Mouse (Mus musculus): ENCODE measurements around the gene Rnf220.
A peak's percentile ranks its signal among the peaks of the same experiment; 100 is the strongest.

Rnf220 gene

GRCm38 (mm10) chr4:117489566-117489965 is 7.3 kb downstream of the Rnf220 start:
- DNase-seq (ENCODE audit: low read depth, low spot score), result no peak

GRCm38 (mm10) chr4:117487471-117487870 is 9.4 kb downstream of the Rnf220 start:
- no peak for DNase-seq (ENCODE audit: low read depth, low spot score)

GRCm38 (mm10) chr4:117486188-117486587 is 10.7 kb downstream of the Rnf220 start:
- no peak for DNase-seq (ENCODE audit: low read depth, low spot score)

- no peak for DNase-seq (ENCODE audit: low read depth, low spot score)
These were observed 11.6 kb downstream of the Rnf220 start for GRCm38 (mm10) chr4:117485045-117485780.

- DNase-seq (ENCODE audit: low read depth, low spot score), result no peak
These were observed 12.4 kb downstream of the Rnf220 start for GRCm38 (mm10) chr4:117484256-117485044.

- DNase-seq (ENCODE audit: low read depth, low spot score), result no peak
These were observed 13.0 kb downstream of the Rnf220 start for GRCm38 (mm10) chr4:117483931-117484255.

GRCm38 (mm10) chr4:117482103-117482502 is 14.7 kb downstream of the Rnf220 start:
- no peak for DNase-seq (ENCODE audit: low read depth, low spot score)

GRCm38 (mm10) chr4:117480611-117481445 is 16.0 kb downstream of the Rnf220 start:
- DNase-seq (ENCODE audit: low read depth, low spot score), result no peak

GRCm38 (mm10) chr4:117479951-117480350 is 16.9 kb downstream of the Rnf220 start:
- DNase-seq (ENCODE audit: low read depth, low spot score), result no peak

- DNase-seq (ENCODE audit: low read depth, low spot score), result no peak
These were observed 18.7 kb downstream of the Rnf220 start for GRCm38 (mm10) chr4:117478101-117478673.

- DNase-seq (ENCODE audit: low read depth, low spot score), result no peak
These were observed 19.5 kb downstream of the Rnf220 start for GRCm38 (mm10) chr4:117477401-117477800.

GRCm38 (mm10) chr4:117476777-117477176 is 20.1 kb downstream of the Rnf220 start:
- DNase-seq (ENCODE audit: low read depth, low spot score), result no peak

- peak; percentile 29 for DNase-seq (ENCODE audit: low read depth, low spot score)
These were observed 20.5 kb downstream of the Rnf220 start for GRCm38 (mm10) chr4:117476355-117476754.

- DNase-seq (ENCODE audit: low read depth, low spot score), result peak; percentile 66
These were observed 22.9 kb downstream of the Rnf220 start for GRCm38 (mm10) chr4:117473985-117474354.

GRCm38 (mm10) chr4:117473291-117473984 is 23.4 kb downstream of the Rnf220 start:
- DNase-seq (ENCODE audit: low read depth, low spot score), result peak; percentile 46

- no peak for DNase-seq (ENCODE audit: low read depth, low spot score)
These were observed 27.4 kb downstream of the Rnf220 start for GRCm38 (mm10) chr4:117469471-117469870.

GRCm38 (mm10) chr4:117467936-117468335 is 28.9 kb downstream of the Rnf220 start:
- DNase-seq (ENCODE audit: low read depth, low spot score), result no peak

GRCm38 (mm10) chr4:117449151-117449550 is 47.7 kb downstream of the Rnf220 start:
- no peak for DNase-seq (ENCODE audit: low read depth, low spot score)

GRCm38 (mm10) chr4:117447926-117448325 is 48.9 kb downstream of the Rnf220 start:
- DNase-seq (ENCODE audit: low read depth, low spot score), result no peak

- DNase-seq (ENCODE audit: low read depth, low spot score), result no peak
These were observed 51.2 kb downstream of the Rnf220 start for GRCm38 (mm10) chr4:117445516-117446207.

GRCm38 (mm10) chr4:117438919-117439318 is 57.9 kb downstream of the Rnf220 start:
- DNase-seq (ENCODE audit: low read depth, low spot score), result no peak
